Mouse (Mus musculus) gastrocnemius, postnatal 10 days (tissue): Measurements from ENCODE around the gene Commd8. TPM values are rescaled to one million over a fixed set of nuclear protein-coding genes. Genes with fewer than 3 reads are reported as not detected.

Experiments used
- DNase-seq: peaks from one replicate; pipeline ENCODE4 v3.0.0; 2021; ENCODE audit warnings: mixed read lengths
- long read RNA-seq, 2 experiments: library from polyadenylated mRNA; stranded (forward); transcript quantifications; one replicate each; pipeline ENCODE4 v2.0.0; 2021
- total RNA-seq, 2 experiments: library from RNA; stranded (reverse); gene quantifications; 2 replicates each; pipeline ENCODE4 v1.2.3; 2021

Commd8 gene
- total RNA-seq: 10 to 100 TPM; 36.7 to 38.6 TPM
- long read RNA-seq, experiment 1, transcript Commd8-201 (5 exons, 3,895 nt): major isoform, 14 of 19 reads
- long read RNA-seq, experiment 1, partial matches to known transcripts: 0 of 19 reads
- long read RNA-seq, experiment 1, other reads (novel, unspliced or antisense): 5 of 19 reads
- long read RNA-seq, experiment 2, transcript Commd8-201 (5 exons, 3,895 nt): major isoform, 17 of 22 reads
- long read RNA-seq, experiment 2, partial matches to known transcripts: 1 of 22 reads
- long read RNA-seq, experiment 2, other reads (novel, unspliced or antisense): 3 of 22 reads

DNA sequence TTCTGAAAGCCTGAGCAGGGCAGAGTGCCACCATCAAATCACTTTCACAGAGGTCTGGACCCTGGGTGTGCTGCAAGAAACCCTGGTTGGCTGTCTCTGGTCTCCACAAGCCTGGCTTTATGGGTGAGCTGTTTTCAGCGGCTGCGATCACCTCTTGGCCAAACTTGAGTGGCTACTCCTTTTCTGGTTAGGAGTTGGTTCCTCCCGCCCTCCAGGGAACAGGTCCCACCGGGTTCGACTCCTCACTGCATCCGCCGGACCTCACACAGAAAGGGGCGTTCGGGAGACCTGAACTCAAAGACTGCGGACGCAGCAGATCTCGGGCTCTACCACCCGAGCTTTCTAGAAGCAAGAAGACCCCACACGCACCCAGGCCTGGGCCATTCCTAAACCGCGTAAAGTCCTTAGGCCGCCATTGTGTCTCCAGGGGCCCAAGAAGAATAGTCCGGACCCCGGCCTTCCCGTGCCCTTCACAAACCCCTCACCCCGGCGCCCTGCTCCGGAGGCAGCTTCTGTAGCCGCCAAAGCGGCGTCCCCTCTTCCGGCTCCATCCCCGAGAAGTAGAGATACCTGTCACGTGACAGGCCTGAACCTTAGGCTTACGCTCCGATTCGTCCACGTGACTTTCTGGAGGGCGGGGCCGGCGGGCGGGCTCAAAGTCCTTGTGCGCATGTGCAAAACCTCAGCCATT, at the start of gene Commd8:
Commd8 (minus strand) TSS at position 596 of the 691 bp plus-strand sequence.
- DNase-seq: peak; percentile 94

DNA sequence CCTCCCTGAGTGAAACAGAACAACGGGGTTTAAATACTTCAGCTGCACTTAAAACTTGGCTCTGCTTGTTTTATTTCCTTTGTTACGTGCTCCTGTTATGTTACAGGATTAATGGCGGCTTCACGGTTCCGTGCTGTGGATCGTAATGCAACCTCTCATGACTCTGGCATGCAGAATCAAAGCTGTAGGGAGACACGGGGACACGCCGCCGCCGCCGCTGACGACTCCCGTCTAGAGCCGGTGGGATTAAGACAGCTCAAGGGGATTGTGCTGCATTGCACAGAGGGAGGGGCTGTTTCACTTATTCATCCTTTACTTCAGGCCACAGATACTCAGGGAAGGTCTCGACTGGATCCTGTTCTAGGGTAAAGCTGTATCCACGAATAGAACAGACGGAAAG, 43.8 kb upstream of the Commd8 start:
- no peak for DNase-seq

DNA sequence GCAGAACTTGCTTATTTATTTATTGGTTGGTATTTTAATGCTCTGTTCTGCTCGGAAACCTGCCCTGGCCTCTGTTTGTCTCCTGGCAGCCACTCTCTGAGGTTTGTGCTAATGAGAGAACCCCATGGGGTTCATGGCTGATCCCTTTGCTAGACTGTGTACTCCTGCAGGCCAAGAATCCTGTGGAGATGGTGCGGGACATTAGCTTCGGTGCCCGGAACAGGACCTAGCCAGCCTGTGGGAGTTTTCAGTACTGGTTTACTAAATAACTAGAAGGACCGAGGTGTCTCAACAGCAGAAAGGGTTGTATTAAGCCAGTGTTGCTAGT, 42.8 kb upstream of the Commd8 start:
- DNase-seq: no peak

DNA sequence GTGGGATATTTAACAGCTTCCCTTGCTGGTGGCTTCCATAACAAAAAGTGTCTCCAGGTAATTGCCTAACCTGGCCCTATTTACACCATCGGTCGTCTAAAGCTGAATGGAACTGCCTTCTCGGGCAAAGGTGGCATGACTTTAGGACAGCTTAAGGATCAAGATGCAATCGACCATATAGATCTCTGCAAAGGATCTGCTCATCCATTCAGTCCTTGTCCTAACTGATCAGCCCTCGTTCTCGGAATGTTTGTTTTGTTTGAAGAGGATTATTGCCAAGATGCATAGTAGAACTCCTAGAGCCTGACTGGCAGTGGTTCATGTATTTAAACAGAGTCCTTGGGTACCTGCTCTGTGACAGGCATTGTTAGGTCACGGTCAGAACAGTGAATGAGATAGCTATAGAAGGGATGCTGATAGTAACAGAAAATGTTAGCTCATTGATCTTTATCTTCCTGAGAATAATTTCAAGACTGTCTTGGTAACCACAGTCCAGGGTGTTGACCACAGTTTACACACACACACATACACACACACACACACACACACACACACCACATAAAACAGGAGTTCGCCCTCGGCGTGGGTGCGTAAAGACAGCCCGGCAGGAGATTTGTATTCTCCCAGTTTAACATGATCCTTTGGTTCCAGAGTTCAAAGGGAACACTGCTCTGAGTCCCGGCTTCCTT, 42.3 kb upstream of the Commd8 start:
- DNase-seq: no peak

DNA sequence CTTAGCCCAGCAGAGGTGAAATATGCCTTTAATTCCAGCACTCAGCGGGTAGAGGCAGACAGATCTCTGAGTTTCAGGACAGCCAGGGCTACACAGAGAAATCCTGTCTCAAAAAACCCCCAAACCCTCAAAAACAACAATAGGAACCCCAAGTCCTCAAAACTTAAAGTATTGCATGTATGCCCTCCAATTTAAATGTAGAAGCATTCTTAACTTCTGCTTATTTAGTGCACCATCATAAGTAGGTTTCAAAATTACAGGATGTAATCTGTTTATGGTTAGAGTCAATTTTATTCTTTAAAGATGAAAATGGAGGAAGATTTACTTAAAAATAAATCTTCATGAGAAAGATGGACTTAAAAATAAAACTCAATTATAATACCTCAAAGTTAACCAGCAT, 40.5 kb upstream of the Commd8 start:
- no peak for DNase-seq

DNA sequence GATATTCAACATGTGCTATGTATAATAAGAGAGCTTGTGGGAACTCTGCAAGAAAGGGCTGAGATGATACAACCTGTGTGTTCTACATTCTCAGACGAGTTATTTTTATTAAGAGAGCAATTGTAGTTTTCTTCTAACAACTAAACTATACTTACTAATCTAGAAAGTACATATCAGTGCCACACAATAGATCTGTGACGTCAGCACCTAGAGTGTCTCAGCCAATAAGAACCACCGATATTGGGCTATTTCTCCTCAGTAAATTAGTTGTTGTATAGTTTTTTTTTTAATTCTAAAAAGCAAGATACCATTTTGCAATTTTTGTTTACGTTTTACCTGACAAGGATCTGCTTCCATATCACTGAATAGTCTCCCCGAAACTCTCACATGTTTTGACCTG, 37.3 kb upstream of the Commd8 start:
- DNase-seq: no peak

DNA sequence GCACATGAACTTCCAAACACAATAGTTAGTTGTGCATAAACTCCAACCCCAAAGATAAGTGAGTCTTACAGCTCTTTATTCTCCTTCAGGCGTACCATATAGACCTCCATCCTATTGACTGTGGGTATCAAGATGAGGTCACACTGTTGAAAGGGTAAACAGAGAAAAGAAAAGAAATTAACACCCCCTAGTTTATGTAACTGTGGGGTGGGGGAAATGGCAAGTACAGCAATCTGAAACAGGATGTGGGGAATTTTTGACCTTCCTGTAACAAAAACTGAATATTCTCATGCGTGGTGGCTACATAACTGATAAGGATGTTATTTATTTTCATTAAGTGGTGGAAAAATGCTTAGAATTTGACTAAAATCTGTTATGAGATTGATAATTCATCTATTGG, 36.5 kb upstream of the Commd8 start:
- no peak for DNase-seq

DNA sequence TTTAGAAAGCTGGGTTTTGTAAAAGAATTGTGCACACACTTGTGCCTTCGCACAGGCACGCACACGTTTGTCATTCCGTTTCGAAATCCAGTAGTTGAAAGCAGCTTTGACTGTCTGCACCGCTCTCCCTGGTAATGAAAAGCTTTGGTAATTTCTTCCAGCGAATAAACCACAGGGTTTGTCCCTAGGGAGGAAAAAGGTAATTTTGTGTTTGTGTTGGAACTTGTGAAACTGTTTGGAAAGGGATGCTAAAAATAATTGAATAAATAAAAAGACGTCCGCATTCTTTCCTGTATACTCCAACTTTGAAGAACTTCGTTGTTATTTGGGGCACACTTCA, 35.7 kb upstream of the Commd8 start:
- no peak for DNase-seq

DNA sequence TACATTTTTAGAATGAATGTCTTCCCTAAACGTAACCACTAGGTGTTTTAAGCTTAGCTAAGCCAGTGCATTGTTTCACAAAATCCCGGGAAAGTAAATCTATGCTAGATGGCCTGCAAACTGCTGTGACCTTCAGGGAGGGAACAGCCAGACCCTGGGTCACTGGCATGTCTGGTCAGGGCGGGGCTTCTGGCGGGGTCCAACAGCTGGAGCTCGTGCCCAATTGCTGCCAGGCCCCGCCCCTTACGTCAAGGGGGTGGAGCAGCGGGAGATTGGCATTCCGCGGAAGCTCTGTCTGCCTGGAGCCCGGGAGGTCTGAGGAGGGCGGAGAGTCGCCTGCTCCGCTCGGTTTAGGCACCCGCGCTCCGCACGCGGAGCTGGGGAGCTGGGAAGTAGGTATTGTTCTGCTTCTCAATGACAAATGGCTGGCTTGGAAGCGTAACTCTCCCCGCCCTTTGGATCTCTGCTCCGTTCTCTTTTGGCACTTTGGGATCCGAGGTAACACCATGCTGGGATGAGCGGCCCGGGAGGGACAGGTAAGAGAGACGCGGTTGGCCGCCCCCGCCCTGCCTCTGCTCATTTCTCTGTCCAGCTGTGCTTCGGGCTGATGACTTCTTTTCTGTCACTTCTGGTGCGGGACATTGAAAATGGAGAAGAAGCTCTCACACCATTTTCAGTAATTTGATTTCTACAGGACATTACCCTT, 35.2 kb upstream of the Commd8 start:
- peak; percentile 91 for DNase-seq

DNA sequence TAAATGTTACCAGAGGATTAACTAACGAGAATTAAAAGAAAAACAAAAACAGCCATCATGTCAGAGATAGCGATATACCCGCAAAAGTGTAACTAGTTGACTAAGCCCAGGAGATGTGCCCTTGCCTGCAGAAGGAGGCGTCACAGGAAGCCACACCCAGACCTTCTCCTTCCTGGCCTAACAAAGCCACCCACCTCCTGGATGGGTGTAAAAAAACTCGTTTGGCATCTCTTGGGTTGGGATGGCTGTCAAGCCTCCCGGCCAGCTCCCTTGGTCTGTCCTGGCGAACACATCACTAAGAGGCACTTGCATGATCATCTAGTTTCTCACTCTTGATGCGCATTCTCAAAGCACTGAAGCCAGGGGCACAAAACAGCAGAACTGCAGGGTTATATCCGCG, 34.0 kb upstream of the Commd8 start:
- DNase-seq: no peak

DNA sequence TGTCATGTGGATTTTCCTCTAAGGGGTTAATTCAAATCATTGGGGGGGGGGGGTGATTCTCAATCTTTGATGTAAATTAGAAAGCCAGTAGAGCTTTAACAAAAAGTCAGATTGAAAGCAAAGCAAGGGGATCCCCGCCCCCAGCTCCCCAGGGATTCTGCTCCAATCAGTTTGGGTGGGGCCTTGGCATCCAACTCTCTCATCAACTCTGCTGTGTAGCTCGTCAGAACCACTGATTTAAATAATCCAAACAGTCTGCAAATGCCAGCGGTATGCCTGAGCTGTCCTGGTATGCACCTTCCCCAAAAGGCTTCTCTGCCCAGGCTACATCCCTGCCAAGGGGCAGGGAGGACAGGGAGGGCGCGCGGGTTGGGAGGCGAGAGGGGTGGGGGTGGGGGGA, 33.6 kb upstream of the Commd8 start:
- peak; percentile 30 for DNase-seq

DNA sequence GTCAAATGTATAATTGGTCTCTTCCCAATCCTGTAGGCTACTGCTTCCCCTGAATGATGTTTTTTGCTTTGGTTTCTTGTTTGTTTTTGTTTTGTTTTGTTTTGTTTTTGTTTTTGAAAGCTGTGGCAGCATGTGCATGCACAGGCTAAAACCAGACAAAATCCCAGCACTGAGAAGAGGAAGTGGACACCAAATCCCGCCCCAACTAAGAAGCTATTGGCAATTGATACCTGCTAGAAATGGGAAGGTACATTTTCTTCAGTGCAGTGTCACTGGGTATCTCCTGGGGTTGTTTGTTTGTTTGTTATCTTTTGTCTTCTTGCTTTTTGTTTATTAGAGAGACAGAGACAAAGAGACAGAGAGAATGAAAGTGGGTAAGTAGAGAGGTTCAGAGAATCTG, 27.5 kb upstream of the Commd8 start:
- DNase-seq: no peak

DNA sequence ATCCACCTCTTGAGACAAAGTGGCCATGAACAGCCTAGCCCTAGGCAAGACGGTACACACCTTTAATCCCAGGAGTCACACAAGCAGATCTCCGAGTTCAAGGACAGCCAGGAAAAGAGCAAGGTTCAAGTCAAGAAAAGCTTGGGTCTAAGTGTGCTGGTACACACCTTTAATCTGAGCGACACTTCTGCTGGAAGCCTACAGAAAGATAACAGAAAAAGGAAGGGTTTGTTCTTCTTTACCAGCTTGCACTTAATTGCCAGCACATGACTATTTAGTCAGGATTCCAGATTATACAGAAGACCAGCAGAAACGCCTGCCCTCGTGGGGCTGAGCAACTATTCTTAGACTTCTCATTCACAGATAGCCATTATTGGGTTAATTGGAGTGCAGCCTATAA, 23.9 kb upstream of the Commd8 start:
- no peak for DNase-seq

DNA sequence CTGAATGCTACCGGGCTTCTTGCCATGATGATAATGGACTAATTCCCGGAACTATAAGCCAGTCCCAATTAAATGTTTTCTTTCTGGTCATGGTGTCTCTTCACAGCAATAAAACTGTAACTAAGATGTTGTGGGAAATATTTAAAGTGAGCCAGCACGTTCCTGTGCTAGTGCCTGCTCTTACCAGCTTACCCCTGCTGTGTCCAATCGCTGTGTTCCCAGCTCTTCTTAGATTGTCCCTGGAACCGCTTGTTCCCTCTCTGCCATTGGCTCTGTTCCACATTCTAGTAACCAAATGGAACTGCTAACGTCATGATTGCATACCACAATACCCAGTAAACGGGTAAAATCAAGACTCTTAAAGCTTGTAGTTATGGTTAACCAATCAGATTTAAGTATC, 23.2 kb upstream of the Commd8 start:
- DNase-seq: no peak

DNA sequence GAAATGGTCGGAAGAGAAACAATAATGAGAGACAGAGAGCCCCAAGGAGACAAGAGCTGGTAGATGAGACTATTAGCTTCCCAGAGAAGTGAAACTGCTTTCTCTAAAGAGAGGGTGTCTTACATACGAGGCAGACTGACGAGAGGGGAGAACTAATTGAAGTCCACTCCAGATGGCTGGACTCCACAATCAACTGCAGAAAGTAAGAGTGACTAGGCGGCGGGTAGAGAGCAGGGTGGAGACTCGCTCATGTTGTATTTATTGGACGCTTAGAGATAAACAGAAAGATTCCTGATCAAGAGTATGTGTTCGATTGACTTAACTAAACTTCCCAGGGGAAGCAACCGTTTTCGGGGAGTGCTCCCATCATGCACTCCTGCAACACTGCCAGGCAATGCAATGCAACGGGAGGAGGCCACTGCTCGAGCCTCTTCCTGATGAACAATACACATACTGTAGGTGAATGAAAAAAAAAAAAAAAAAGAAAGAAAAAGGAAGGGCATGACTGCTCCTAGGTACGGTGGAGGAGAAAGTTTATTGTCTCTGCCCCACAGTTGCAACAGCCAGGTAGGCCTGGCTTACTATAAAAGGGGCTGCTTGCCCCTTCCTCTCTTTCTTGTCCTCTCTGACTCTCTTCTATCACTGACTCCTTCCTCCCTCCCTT, 16.6 kb upstream of the Commd8 start:
- no peak for DNase-seq

DNA sequence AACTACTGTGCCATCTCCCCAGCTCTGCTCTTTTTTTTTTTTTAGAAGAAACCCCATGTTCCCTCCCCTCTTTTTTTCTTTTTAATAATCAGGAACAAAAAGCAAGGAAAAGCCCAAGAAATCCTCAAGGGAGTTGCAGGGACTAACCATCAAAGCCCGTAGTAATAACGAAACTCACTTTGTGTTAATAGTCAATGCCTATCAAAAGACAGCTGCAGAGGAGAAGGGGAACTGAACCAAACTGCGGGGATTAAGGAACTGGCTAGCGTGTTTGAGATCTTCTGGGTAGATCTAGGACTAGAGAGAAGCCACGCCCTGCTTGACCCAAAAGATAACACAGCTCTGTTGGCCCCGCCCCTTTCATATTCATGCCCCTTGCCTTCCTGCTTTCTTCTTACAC, 15.9 kb upstream of the Commd8 start:
- no peak for DNase-seq

DNA sequence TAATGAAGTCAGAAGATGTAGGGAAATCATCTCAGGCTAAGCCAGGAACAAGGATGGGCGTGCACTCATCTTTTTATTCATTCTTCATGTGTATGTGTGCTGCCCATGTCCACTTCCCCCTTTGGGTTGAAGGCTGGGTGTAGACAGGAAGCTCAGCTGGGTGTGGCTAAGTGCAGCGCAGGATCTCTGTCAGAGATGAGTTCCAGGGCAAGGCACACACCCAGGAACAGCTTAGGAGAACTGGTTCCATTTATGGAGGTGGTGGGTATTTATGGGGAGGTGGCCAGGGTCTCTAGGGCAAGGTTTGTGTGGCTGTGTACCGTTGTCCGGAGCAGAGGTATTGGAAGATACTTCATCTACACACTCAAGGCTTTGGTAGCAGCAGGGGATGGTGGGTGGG, 14.8 kb upstream of the Commd8 start:
- no peak for DNase-seq

DNA sequence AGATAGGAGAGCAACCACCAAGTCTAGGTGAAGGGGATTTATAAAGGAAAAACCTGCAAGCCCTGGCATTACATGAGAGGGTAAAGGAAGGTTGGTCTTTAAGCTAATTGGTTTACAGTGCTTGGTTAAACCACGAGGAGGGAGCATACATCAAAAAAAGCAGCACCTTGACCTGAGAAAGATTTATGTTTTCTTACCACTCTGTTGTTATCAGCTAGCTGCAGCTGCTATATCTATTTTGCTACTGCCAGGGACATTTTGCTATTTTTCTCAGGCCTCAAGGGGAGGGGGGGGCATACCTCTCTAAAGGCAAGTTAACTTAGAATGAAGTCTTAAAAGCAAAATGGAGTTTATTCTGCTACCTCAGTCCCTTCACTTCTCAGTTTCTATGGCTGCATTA, 13.2 kb upstream of the Commd8 start:
- DNase-seq: no peak

DNA sequence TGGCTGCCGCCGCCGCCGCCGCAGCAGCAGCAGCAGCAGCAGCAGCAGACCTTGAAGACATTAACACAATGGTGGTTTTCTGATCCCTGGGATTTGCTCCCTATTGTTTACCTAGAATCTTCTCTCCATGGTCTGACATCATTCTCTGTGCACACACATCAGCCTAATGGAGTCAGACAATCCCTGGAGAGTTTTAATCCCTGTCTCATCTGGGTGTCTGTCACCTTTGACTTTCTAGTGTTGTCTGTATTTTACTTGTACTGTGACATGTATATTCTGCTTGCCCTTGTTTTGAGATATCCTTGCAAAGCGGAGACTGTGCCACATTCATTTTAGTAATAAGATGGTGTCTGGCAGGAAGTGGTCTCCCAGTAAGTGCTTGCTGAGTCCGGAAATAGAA, 7.5 kb upstream of the Commd8 start:
- no peak for DNase-seq

DNA sequence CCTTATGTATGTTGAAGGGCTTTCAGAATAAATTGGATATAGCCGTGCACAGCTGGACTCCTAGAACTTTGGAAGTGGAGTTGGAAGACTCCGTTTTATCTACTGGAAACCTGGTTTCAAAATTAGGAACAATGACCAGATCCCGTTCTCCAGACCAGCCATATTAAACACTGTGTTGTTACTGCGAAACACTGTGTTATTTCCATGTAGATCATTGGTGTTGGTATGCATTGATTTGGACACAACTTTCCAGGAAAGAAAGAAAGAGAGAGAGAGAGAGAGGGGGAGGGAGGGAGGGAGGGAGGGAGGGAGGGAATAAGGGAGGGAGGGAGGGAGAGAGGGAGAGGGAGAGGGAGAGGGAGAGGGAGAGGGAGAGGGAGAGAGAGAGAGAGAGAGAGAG, 7.1 kb upstream of the Commd8 start:
- no peak for DNase-seq

DNA sequence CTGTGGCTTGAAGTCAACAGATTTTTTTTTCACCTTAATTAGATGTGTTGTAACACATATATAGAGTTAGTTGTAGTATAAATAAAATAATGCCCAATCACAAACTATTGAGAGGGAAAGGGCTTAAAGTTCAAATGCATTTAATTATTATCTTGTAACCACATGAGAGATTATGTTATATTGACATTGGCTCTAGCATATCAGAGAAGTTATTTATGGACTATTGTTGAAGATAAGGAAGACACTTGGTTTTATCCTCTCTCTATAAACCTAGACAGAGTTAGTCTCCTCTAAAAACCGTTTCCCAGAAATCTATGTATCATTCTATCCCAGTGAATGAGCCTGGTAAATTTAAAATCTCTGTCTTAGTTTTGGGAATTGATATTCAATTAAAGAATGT, 5.5 kb upstream of the Commd8 start:
- DNase-seq: no peak

DNA sequence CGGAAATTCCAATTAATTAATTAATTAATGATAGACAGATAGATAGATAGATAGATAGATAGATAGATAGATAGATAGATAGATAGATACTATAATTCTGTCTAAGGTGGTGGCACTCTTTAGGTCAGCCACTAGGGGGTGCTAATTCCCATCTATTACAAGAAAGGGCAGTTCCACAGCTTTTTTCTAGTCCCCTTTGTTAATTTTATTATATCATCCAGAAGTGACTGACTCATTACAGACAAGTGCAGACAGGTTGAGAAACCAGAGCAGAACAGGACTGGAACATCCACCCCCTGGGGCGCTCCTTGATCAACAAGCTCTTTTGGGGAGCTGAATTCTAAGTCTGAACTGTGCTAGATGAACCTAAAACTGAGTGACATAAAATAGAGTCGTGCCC, 4.7 kb upstream of the Commd8 start:
- DNase-seq: peak; percentile 28

DNA sequence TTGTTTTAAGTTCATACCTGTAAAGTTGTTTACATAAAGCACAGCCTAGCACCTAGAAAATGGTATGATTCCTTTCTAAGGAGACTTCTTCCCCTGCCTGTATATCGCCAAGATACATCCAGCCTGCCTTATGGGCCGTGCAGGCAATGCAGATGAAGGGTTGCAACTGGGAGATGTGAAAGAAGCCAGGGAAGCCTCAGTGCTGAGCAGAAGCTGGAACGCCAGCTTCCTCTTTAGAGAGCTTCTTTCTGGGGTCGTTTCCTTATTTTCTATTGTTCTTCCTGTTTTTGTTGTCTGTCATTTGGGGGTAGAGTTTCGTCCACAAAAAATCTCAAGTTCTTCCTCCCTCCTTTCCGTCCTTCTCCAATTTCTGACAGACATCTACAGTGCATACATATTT, 2.1 kb upstream of the Commd8 start:
- DNase-seq: no peak
